Mouse (Mus musculus) stomach, postnatal 0 days (tissue): ENCODE measurements around the gene Cdh23.

Experiments
- CTCF ChIP-seq: IDR thresholded peaks from 2 replicates; pipeline ENCODE4 v1.5.1; 2016; ENCODE audit warnings: antibody characterized with exemption, low read depth, mild to moderate bottlenecking, moderate library complexity
- EP300 ChIP-seq: optimal IDR thresholded peaks from 2 replicates; pipeline ENCODE3; 2016; ENCODE audit warnings: antibody characterized with exemption

GRCm38 (mm10) chr10:60256088-60256487 lies 440.2 kb downstream of the Cdh23 start:
- TF ChIP-seq CTCF (no peak), EP300 (no peak)
